Mouse (Mus musculus): ENCODE data around the gene 4932438H23Rik. TPM values are rescaled to one million over a fixed set of nuclear protein-coding genes. Genes with fewer than 3 reads are reported as not detected.
A peak's percentile ranks its signal among the peaks of the same experiment; 100 is the strongest.

Gene 4932438H23Rik
- polyA plus RNA-seq, 1 experiment from 2014 or later: not detected

DNA sequence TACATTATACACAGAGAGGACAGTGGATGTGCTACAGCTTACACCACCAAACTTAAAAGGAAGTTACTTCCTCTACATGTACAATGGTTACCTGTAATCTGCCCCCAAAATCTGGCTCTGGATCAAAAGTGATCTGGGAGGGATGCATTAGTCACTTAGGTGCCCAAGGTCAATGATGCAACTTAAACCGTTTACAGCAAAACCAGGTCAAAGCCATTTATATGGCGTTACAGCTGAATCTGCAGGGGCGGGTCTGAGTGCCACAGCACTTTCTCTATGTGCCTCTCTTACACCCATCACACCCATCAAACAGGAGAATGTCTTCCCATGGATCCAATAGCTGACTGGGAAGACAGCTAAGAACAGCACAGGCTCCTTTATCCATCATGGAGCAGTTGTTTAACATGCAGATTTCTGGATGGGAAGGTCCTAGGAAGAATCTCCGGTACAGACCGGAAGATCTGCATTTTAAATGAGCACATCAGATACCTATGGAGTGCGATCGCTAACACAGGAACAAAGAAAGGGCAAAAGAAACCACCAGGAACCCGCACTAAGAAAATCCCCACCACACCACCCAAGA lies 65.7 kb downstream of the 4932438H23Rik start:
- Histone ChIP-seq H3K4me2 (no peak overlapping the region), H3K4me3 (replicated peaks) (no peak overlapping the region), H3K36me3 (peaks cover 91% of the 10 kb centered on the region), H3K9ac (no peak overlapping the region), H3K9me3 (replicated peaks) (no peaks in the 10 kb centered on the region), H3K27me3 (no peaks in the 10 kb centered on the region), H3K27ac (no peak overlapping the region), H3K4me1 (replicated peaks) (no peaks in the 10 kb centered on the region)
- WGBS (ENCODE audit: insufficient replicate concordance): 90% methylated on average over 8 of the region's 8 CpGs
- DNase-seq: no peak
- ATAC-seq (ENCODE audit: low read depth): no peak

DNA sequence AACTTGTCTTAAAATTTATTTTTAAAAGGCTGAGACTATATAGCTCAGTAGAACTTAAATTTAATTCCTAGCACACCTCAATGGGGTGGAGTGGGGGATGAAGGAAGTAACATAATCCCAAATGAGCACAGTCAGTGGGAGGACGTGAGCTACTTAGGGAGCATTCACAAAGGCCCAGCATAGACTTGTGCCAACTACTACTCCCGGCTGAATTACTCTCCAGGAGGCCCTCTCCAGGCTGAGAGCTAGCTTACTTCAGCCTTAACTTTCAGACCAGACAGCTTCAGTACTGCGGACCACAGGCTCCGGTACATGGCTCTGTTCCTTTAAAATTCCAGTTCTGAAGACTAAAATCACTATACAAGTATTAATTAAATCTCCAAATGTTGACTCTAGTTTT lies 68.6 kb downstream of the 4932438H23Rik start:
- Histone ChIP-seq H3K4me3 (replicated peaks) (no peak overlapping the region), H3K4me1 (replicated peaks) (no peaks in the 10 kb centered on the region), H3K36me3 (peaks cover 90% of the 10 kb centered on the region), H3K9me3 (replicated peaks) (peaks cover 3% of the 10 kb centered on the region; the same call in 1 of the 2 replicates), H3K9ac (no peak overlapping the region), H3K27ac (no peak overlapping the region), H3K27me3 (no peaks in the 10 kb centered on the region), H3K4me2 (no peak overlapping the region)
- DNase-seq (no peak), ATAC-seq (ENCODE audit: low read depth) (no peak)
- 90% methylated on average over 4 of the region's 4 CpGs for WGBS (ENCODE audit: insufficient replicate concordance)

DNA sequence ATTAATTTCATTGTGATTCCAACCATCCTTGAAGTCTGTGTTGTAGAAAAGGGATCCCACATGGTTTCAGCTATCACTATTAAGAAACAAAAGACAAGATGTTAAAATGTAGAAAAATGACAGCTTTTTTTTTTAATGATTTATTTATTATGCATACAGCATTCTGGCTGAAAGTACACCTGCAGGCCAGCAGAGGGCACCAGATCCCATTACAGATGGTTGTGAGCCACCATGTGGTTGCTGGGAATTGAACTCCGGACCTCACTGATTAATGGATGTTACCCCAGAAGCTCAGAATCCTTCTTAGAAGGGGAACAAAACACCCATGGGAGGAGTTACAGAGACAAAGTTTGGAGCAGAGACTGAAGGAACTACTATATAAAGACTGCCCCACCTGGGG lies 71.5 kb downstream of the 4932438H23Rik start:
- peaks cover 95% of the 10 kb centered on the region for H3K36me3 ChIP-seq
- H3K27ac ChIP-seq: no peak overlapping the region
- peaks cover 3% of the 10 kb centered on the region; the same call in 1 of the 2 replicates for H3K9me3 ChIP-seq (replicated peaks)
- no peaks in the 10 kb centered on the region for H3K27me3 ChIP-seq
- no peak overlapping the region for H3K4me3 ChIP-seq (replicated peaks)
- ATAC-seq (ENCODE audit: low read depth): no peak
- H3K4me1 ChIP-seq (replicated peaks): no peaks in the 10 kb centered on the region
- H3K9ac ChIP-seq: no peak overlapping the region
- no peak overlapping the region for H3K4me2 ChIP-seq
- 89% methylated on average over 1 of the region's 1 CpGs for WGBS (ENCODE audit: insufficient replicate concordance)
- no peak for DNase-seq

DNA sequence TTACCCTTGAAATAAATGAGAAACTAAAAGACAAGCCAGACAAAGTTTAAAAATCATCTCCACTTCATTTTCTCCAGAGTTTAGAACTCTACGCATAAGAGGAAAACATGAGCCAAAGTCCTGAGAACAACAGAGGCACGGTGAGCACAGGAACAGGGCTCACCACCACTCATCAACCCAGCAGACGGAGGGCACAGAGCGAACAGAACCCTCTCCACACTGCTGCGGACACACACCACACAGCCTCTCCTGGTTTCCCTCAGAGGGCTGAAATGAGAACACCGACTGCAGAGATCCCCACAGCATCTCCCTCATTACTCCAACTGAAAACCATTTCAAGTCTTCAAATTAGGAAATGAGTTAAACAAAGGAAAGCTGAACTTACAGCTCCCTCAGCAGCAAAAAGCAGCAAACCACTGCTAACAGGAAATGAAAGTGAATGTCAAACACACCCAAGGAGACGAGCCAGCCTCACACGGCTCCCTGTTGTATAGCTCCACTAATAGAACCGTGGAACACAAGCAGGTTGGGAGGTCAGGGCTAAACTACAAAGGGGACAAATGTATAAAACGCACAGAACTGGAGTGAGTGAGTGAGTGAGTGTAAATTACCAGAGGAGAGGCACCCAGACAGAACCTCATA lies 74.0 kb downstream of the 4932438H23Rik start:
- no peak for ATAC-seq (ENCODE audit: low read depth)
- H3K36me3 ChIP-seq: peaks cover 90% of the 10 kb centered on the region
- H3K4me2 ChIP-seq: no peak overlapping the region
- no peaks in the 10 kb centered on the region for H3K27me3 ChIP-seq
- WGBS (ENCODE audit: insufficient replicate concordance): 85% methylated on average over 10 of the region's 10 CpGs
- peaks cover 3% of the 10 kb centered on the region; the same call in 1 of the 2 replicates for H3K9me3 ChIP-seq (replicated peaks)
- DNase-seq: no peak
- no peak overlapping the region for H3K27ac ChIP-seq
- H3K4me3 ChIP-seq (replicated peaks): no peak overlapping the region
- no peaks in the 10 kb centered on the region for H3K4me1 ChIP-seq (replicated peaks)
- no peak overlapping the region for H3K9ac ChIP-seq

DNA sequence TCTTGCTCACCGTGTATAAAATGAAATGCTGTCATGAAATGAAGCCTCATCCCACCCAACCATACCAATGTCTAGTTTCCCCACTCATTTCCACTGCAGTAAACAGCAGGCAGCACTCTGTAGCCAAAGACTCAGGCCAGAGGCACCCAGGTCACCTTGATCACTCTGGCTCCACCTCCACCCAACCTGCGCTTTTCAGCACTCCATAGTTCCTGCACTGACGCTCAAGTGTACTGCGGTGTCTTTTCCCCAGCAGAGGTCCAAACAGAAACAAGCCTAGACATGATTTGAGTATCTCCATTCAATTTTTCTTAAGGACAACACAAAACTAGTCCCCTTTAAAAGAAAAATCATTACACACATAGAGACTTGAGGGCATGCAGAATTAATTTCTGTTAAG lies 75.4 kb downstream of the 4932438H23Rik start:
- Histone ChIP-seq H3K9ac (no peak overlapping the region), H3K4me3 (replicated peaks) (no peak overlapping the region), H3K4me1 (replicated peaks) (no peaks in the 10 kb centered on the region), H3K27ac (no peak overlapping the region), H3K9me3 (replicated peaks) (peaks cover 3% of the 10 kb centered on the region; the same call in 1 of the 2 replicates), H3K4me2 (no peak overlapping the region), H3K36me3 (peaks cover 88% of the 10 kb centered on the region), H3K27me3 (no peaks in the 10 kb centered on the region)
- no peak for ATAC-seq (ENCODE audit: low read depth)
- DNase-seq: no peak
- WGBS (ENCODE audit: insufficient replicate concordance): 92% methylated on average over 4 of the region's 4 CpGs

DNA sequence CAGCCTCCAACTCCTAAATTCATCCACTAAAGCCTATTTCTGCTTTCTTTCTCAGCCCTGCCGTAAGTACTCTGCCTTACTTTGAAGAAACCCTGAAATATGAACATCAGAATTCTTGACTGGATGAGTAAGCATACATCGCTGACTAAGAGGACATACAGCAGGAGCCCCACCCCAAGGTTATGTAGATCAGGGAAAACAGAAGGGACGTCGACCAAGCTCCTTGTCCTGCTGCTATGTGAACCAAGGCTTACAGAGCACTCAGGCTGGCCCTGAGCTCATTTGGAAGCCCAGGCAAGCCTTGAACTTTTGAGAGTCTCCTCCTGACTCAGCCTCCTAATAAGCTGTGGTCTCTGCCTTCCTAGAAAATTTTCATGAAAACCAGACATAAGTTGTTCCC lies 79.2 kb downstream of the 4932438H23Rik start:
- Histone ChIP-seq H3K4me3 (replicated peaks) (no peak overlapping the region), H3K27me3 (no peaks in the 10 kb centered on the region), H3K4me1 (replicated peaks) (peaks cover 12% of the 10 kb centered on the region), H3K9ac (no peak overlapping the region), H3K36me3 (peaks cover 62% of the 10 kb centered on the region), H3K9me3 (replicated peaks) (no peaks in the 10 kb centered on the region), H3K27ac (no peak overlapping the region), H3K4me2 (no peak overlapping the region)
- 79% methylated on average over 4 of the region's 4 CpGs for WGBS (ENCODE audit: insufficient replicate concordance)
- DNase-seq (no peak), ATAC-seq (ENCODE audit: low read depth) (no peak)

DNA sequence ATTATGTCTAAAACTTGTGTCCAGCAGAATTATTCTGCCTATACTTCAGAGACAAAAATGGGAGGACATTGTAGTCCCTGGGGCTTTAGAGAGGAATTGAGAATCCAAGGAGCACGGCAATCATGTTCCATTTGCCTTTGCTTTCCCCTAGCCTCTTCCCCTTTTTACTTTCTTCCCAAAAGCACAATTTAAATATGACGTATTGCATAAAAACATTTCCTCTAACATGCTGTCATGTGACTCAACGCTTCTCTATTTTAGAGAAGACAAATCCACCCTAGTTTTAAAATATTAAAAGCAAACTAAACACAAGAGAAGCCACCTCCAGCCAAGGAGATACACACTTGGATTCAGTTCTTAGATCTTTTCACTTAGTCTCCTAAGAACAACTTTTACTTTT lies 83.1 kb downstream of the 4932438H23Rik start:
- Histone ChIP-seq H3K4me2 (peak overlapping the region; percentile 98), H3K27me3 (no peaks in the 10 kb centered on the region), H3K9ac (peak overlapping the region; percentile 98), H3K4me1 (replicated peaks) (peaks cover 29% of the 10 kb centered on the region), H3K4me3 (replicated peaks) (peak overlapping the region; percentile 99), H3K27ac (peak overlapping the region; percentile 95), H3K36me3 (peaks cover 28% of the 10 kb centered on the region), H3K9me3 (replicated peaks) (no peaks in the 10 kb centered on the region)
- 19% methylated on average over 3 of the region's 3 CpGs for WGBS (ENCODE audit: insufficient replicate concordance)
- DNase-seq (no peak), ATAC-seq (ENCODE audit: low read depth) (no peak)

DNA sequence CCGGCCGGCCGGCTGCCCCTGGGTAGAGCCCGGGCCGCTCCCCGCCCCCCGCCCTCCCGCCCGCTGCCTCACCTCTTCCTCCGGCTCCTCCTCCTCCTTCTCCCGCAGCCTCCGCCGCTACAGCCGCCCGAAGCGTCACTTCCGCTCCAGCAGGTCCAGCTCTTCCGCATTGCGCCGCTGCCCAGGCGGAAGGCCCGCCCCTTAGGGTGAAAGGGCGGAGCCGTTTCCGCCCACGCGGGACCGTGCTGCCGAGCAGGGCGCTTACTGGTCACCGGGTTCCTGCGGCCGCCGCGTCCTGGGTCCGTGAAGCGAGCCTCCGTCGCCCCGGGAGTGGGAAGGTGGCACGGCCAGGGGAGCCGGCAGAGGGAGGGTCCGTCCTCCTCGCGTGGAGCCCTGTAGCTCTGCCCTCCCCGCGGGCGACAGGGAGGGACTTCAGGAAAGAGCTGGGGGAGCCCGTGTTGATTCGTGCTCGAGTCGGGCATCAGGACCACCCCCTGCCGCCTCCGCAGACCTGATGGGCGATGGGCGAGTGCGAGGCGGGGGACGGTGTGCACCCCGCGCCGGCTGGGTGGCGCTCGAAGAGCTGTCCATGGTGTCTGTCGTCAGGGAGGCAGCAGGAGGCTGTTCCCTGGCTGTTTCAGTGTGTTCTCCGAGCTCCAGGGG lies 83.8 kb downstream of the 4932438H23Rik start, which contains the start of gene Synj1:
Synj1 (minus strand) TSS at position 288 of the 663 bp plus-strand sequence.
- Histone ChIP-seq H3K27ac (peak within 1 kb of the TSS; percentile 95), H3K4me2 (peak within 1 kb of the TSS; percentile 98), H3K9me3 (replicated peaks) (no peaks in the 10 kb centered on the region), H3K9ac (peak within 1 kb of the TSS; percentile 98), H3K36me3 (peaks cover 25% of the 10 kb centered on the region), H3K4me3 (replicated peaks) (peak within 1 kb of the TSS; percentile 99), H3K27me3 (no peaks in the 10 kb centered on the region), H3K4me1 (replicated peaks) (peaks cover 36% of the 10 kb centered on the region)
- under 1% methylated on average over 62 of the region's 66 CpGs for WGBS (ENCODE audit: insufficient replicate concordance)
- DNase-seq (peak; percentile 87), ATAC-seq (ENCODE audit: low read depth) (peak; percentile 92)

DNA sequence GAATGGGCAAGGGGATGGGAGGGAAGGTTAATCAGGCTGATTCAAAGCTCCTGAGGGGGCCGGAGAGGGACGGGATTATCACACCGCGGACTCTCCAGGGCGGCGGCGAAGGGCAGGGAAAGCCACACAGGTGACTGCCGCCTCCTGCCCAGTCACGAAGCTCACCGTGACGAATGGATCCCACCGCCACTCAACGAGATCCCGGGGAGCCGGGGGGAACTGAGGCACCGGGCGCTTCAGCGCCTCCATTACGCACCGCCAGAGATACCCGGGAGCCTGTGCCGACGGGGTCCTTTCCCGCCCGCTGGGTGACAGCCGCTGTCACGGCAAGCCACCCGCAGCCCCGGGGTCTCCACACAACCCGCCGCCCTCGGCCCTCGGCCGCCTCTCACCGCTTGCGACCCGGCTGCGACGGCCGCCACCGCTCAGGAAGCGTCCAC lies 84.3 kb downstream of the 4932438H23Rik start:
- peak; percentile 32 for DNase-seq
- Histone ChIP-seq H3K4me1 (replicated peaks) (peaks cover 41% of the 10 kb centered on the region), H3K27me3 (no peaks in the 10 kb centered on the region), H3K9me3 (replicated peaks) (no peaks in the 10 kb centered on the region), H3K4me3 (replicated peaks) (peak overlapping the region; percentile 99), H3K9ac (peak overlapping the region; percentile 98), H3K4me2 (peak overlapping the region; percentile 98), H3K36me3 (peaks cover 23% of the 10 kb centered on the region), H3K27ac (peak overlapping the region; percentile 95)
- peak; percentile 63 for ATAC-seq (ENCODE audit: low read depth)
- WGBS (ENCODE audit: insufficient replicate concordance): under 1% methylated on average over 40 of the region's 42 CpGs

DNA sequence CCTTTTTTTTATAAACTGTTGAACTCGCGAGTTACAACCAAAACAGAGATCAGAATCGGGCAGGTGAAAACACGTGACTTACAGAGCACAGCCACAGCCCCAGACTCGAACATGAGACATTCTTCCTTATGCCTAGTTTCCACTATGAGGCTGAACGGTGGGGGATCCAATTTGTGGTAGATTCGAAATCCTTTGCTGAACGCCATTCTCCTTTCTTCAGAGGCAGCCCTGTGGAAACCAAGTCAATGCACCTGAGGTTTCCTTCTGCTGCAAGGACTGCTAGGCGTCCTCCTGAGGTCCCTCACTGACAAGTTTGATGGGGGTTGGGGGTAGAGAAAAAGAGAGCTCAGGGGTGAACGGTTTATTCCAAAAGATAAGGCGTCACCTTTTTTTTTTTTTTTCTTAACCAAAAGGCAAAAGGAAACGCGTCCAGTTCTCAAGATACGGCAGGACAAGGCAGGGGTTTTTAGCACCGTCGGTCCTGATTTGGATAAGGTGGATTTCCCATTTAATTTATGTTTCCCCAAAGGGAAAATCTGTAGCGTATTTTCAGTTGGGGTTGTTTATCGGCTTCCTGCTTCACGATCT lies 84.9 kb downstream of the 4932438H23Rik start:
- Histone ChIP-seq H3K4me2 (peak overlapping the region; percentile 98), H3K4me1 (replicated peaks) (peaks cover 46% of the 10 kb centered on the region), H3K4me3 (replicated peaks) (peak overlapping the region; percentile 99), H3K36me3 (peaks cover 20% of the 10 kb centered on the region), H3K9ac (peak overlapping the region; percentile 98), H3K27me3 (no peaks in the 10 kb centered on the region), H3K9me3 (replicated peaks) (no peaks in the 10 kb centered on the region), H3K27ac (peak overlapping the region; percentile 95)
- under 1% methylated on average over 19 of the region's 19 CpGs for WGBS (ENCODE audit: insufficient replicate concordance)
- DNase-seq (peak; percentile 29), ATAC-seq (ENCODE audit: low read depth) (no peak)

DNA sequence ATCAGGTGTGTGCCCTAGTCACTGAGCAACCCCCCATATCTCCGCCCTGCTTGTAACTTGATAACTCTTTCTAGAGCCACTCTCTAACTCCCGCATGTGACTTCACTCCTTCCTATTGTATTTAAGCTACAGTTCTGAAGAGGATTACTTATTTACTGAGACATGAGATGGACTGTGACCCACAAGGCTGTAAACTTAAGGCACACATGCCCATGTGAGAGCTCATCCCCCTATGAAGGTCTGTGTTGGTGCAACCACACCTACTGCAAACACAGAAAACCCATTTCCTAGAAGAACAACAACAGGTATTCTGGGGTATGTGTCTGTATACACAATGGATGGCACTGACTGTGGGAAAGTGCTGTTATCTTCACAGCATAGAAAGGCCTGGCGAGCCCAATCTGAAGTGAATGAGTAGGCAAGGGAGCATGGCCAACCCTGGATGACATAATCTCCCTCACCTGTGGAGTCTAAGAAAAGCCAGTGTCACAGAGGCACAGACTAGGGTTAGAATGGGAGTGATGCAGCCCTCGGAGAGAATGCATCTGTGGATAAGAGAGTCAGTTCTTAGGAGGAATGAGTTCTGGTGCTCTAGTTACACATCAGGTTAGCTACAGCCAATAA lies 89.9 kb downstream of the 4932438H23Rik start:
- 57% methylated on average over 4 of the region's 4 CpGs for WGBS (ENCODE audit: insufficient replicate concordance)
- Histone ChIP-seq H3K36me3 (peaks cover 17% of the 10 kb centered on the region), H3K4me2 (no peak overlapping the region), H3K27ac (no peak overlapping the region), H3K9me3 (replicated peaks) (no peaks in the 10 kb centered on the region), H3K9ac (no peak overlapping the region; the same call in 1 of the 2 replicates), H3K4me3 (replicated peaks) (no peak overlapping the region), H3K27me3 (no peaks in the 10 kb centered on the region), H3K4me1 (replicated peaks) (peaks cover 39% of the 10 kb centered on the region)
- DNase-seq (no peak), ATAC-seq (ENCODE audit: low read depth) (no peak)

All from liver, embryonic 13.5 days (tissue).